20 mouse cellular contexts compared by ENCODE assay signal in genomic region chr11:53475620-53476019, GRCm38 (mm10). TPM values are rescaled to one million over a fixed set of nuclear protein-coding genes. Genes with fewer than 3 reads are reported as not detected.
DNase-seq lines count a peak whose midpoint lies in the region; ATAC-seq and TF ChIP-seq lines count a peak whose summit lies in the region.
"Had no signal": no experiment of that assay in that cellular context is flagged by ENCODE, and none has a peak within 500 bp of the region (broad histone marks: within the 10 kb centered on the region; RNA-seq: fewer than 3 reads in every experiment).

No protein-coding gene starts in this region.

- H3K36me3 ChIP-seq in forebrain, embryonic 15.5 days, result no peaks in the 10 kb centered on the region
- no peaks in the 10 kb centered on the region for H3K36me3 ChIP-seq in hindbrain, postnatal 0 days (ENCODE audit: insufficient read depth, low read length)
- H3K36me3 ChIP-seq in neural tube, embryonic 14.5 days (ENCODE audit: control insufficient read depth, insufficient read depth, low read length), result no peaks in the 10 kb centered on the region
- no peaks in the 10 kb centered on the region for H3K36me3 ChIP-seq in heart, embryonic 11.5 days (ENCODE audit: control insufficient read depth, insufficient read depth, low read length)
- H3K36me3 ChIP-seq: stomach, embryonic 15.5 days had no signal

- DNase-seq in frontal cortex, postnatal 25 days (ENCODE audit: low spot score in 2 of 2), result no peak
- DNase-seq in hindbrain, postnatal 0 days (ENCODE audit: low spot score), result peak; percentile 25
- DNase-seq in kidney, postnatal 14 days, result no peak
- no peak for DNase-seq in layer of hippocampus, postnatal 14 days (ENCODE audit: low spot score in 2 of 2)
- DNase-seq: adrenal gland, adult 2 months; heart, postnatal 14 days; kidney, adult 11 months; liver; lung, embryonic 14.5 days; thymus, postnatal 25 days had no signal

- peaks cover 42% of the 10 kb centered on the region for H3K4me1 ChIP-seq in forebrain, embryonic 15.5 days
- peaks cover 3% of the 10 kb centered on the region for H3K4me1 ChIP-seq in hindbrain, postnatal 0 days (ENCODE audit: insufficient read depth, low read length)
- peaks cover 26% of the 10 kb centered on the region for H3K4me1 ChIP-seq in neural tube, embryonic 14.5 days (ENCODE audit: control insufficient read depth, insufficient read depth, low read length)
- H3K4me1 ChIP-seq in heart, embryonic 11.5 days (ENCODE audit: control insufficient read depth, insufficient read depth, low read length), result peaks cover 15% of the 10 kb centered on the region

- H3K4me2 ChIP-seq in forebrain, embryonic 15.5 days (replicated peaks), result peak overlapping the region; percentile 40
- peak overlapping the region; percentile 21 for H3K4me2 ChIP-seq in hindbrain, postnatal 0 days (ENCODE audit: low read depth, low read length)
- peak overlapping the region; percentile 36; the same call in 1 of the 2 replicates for H3K4me2 ChIP-seq in neural tube, embryonic 14.5 days (ENCODE audit: low read depth, low read length)
- H3K4me2 ChIP-seq in heart, embryonic 11.5 days, result no peak overlapping the region
- H3K4me2 ChIP-seq: lung, embryonic 14.5 days; stomach, embryonic 15.5 days had no signal

- no peaks in the 10 kb centered on the region for H3K9me3 ChIP-seq in forebrain, embryonic 15.5 days
- H3K9me3 ChIP-seq in hindbrain, postnatal 0 days (ENCODE audit: low read length), result no peaks in the 10 kb centered on the region
- no peaks in the 10 kb centered on the region for H3K9me3 ChIP-seq in neural tube, embryonic 14.5 days (ENCODE audit: control insufficient read depth, low read length)
- no peaks in the 10 kb centered on the region for H3K9me3 ChIP-seq in heart, embryonic 11.5 days (replicated peaks; ENCODE audit: control insufficient read depth, low read length)
- H3K9me3 ChIP-seq: stomach, embryonic 15.5 days had no signal

- peak overlapping the region; percentile 25; the same call in 1 of the 2 replicates for H3K9ac ChIP-seq in forebrain, embryonic 15.5 days (replicated peaks)
- H3K9ac ChIP-seq in hindbrain, postnatal 0 days (replicated peaks; ENCODE audit: low read length), result no peak overlapping the region
- H3K9ac ChIP-seq in neural tube, embryonic 14.5 days (replicated peaks; ENCODE audit: low read depth, low read length), result no peak overlapping the region
- no peak overlapping the region for H3K9ac ChIP-seq in heart, embryonic 11.5 days (ENCODE audit: low read depth, low read length)
- H3K9ac ChIP-seq: lung, embryonic 14.5 days; stomach, embryonic 15.5 days had no signal

- WGBS in forebrain, embryonic 15.5 days, result 15% methylated on average over 8 of the region's 8 CpGs
- 12% methylated on average over 8 of the region's 8 CpGs for WGBS in hindbrain, postnatal 0 days
- 11% methylated on average over 8 of the region's 8 CpGs for WGBS in neural tube, embryonic 14.5 days
- WGBS in heart, embryonic 11.5 days (ENCODE audit: insufficient replicate concordance), result 35% methylated on average over 8 of the region's 8 CpGs

- H3K27ac ChIP-seq in forebrain, embryonic 15.5 days (replicated peaks), result peak overlapping the region; percentile 87
- no peak overlapping the region for H3K27ac ChIP-seq in hindbrain, postnatal 0 days
- H3K27ac ChIP-seq in neural tube, embryonic 14.5 days (ENCODE audit: low read depth, low read length), result no peak overlapping the region
- H3K27ac ChIP-seq in heart, embryonic 11.5 days (ENCODE audit: low read depth, low read length), result no peak overlapping the region
- H3K27ac ChIP-seq: stomach, embryonic 15.5 days had no signal

- peak; percentile 13; the same call in 1 of the 2 replicates for ATAC-seq in frontal cortex, adult (ENCODE audit: low TSS enrichment)
- 0 out of 2 replicates have a peak, but pooled peaks have one; percentile 24 for ATAC-seq in forebrain, embryonic 15.5 days (replicated peaks)
- no peak for ATAC-seq in hindbrain, postnatal 0 days
- no peak for ATAC-seq in neural tube, embryonic 14.5 days (ENCODE audit: low read depth)
- no peak for ATAC-seq in heart, embryonic 11.5 days (replicated peaks; ENCODE audit: insufficient number of reproducible peaks, low FRiP score, low TSS enrichment)

- H3K27me3 ChIP-seq in forebrain, embryonic 15.5 days, result peaks cover 42% of the 10 kb centered on the region
- peaks cover 21% of the 10 kb centered on the region for H3K27me3 ChIP-seq in hindbrain, postnatal 0 days (ENCODE audit: insufficient read depth, low read length)
- H3K27me3 ChIP-seq in neural tube, embryonic 14.5 days (ENCODE audit: control insufficient read depth, insufficient read depth, low read length), result peaks cover 27% of the 10 kb centered on the region
- H3K27me3 ChIP-seq in heart, embryonic 11.5 days (ENCODE audit: control insufficient read depth, insufficient read depth, low read length), result peaks cover 68% of the 10 kb centered on the region

- peak overlapping the region; percentile 19 for H3K4me3 ChIP-seq in forebrain, embryonic 15.5 days
- no peak overlapping the region for H3K4me3 ChIP-seq in hindbrain, postnatal 0 days (ENCODE audit: low read length)
- H3K4me3 ChIP-seq in neural tube, embryonic 14.5 days (ENCODE audit: low read depth, low read length), result no peak overlapping the region
- H3K4me3 ChIP-seq in heart, embryonic 11.5 days (ENCODE audit: low read depth, low read length), result no peak overlapping the region
- H3K4me3 ChIP-seq: stomach, embryonic 15.5 days had no signal

- TF ChIP-seq CTCF in hindbrain, postnatal 0 days (IDR thresholded peaks at IDR 0.05; ENCODE audit: low read depth), result no peak

RNA-seq across cellular contexts. Expression of gene Gm9945, which starts 4.3 kb away (rescaled TPM):
- polyA plus RNA-seq in forebrain, embryonic 15.5 days (2015; fragmentation: Nextera tagmentation; extraction: Ambion mirVana), result 0.50 TPM in 1 of 2 replicates, not detected in the other
- not detected in 2 replicates for total RNA-seq in hindbrain, postnatal 0 days (2014; rRNA removed)
- polyA plus RNA-seq in hindbrain, postnatal 0 days (2015; fragmentation: Nextera tagmentation; extraction: Ambion mirVana), result 0.39 and 0.53 TPM in 2 replicates
- 0.23 TPM in 1 of 2 replicates, not detected in the other for polyA plus RNA-seq in neural tube, embryonic 14.5 days (2014; fragmentation: Nextera tagmentation; extraction: Ambion mirVana)
- 0.29 TPM in 1 of 2 replicates, not detected in the other for polyA plus RNA-seq in heart, embryonic 11.5 days (2014; fragmentation: Nextera tagmentation; extraction: Ambion mirVana)
- 1 to 10 TPM; 2.4 to 2.5 TPM for total RNA-seq in layer of hippocampus, postnatal 14 days (2021)
- total RNA-seq: adrenal gland, adult 2 months; common myeloid progenitor, adult 5-6 weeks; gastrocnemius, adult 18-20 months; heart, adult 8-10 months; heart, postnatal 14 days; megakaryocyte, adult 5-6 weeks had no signal
- polyA plus RNA-seq: adrenal gland, adult 2 months; lung, embryonic 14.5 days; stomach, embryonic 15.5 days had no signal

RNA-seq across cellular contexts. Expression of gene Sowaha, which starts 4.5 kb away (rescaled TPM):
- 1.8 and 1.9 TPM in 2 replicates for polyA plus RNA-seq in forebrain, embryonic 15.5 days (2015; fragmentation: Nextera tagmentation; extraction: Ambion mirVana)
- total RNA-seq in hindbrain, postnatal 0 days (2014; rRNA removed), result 8.7 and 10.6 TPM in 2 replicates
- polyA plus RNA-seq in hindbrain, postnatal 0 days (2015; fragmentation: Nextera tagmentation; extraction: Ambion mirVana), result 4.1 and 4.2 TPM in 2 replicates
- polyA plus RNA-seq in neural tube, embryonic 14.5 days (2014; fragmentation: Nextera tagmentation; extraction: Ambion mirVana), result 0.66 and 1.1 TPM in 2 replicates
- 0.41 and 0.73 TPM in 2 replicates for polyA plus RNA-seq in heart, embryonic 11.5 days (2014; fragmentation: Nextera tagmentation; extraction: Ambion mirVana)
- 100 to 1,000 TPM; 106 to 108 TPM for total RNA-seq in layer of hippocampus, postnatal 14 days (2021)
- total RNA-seq: megakaryocyte, adult 5-6 weeks had no signal

RNA-seq across cellular contexts. Expression of gene Gm9837, which starts 5.3 kb away (rescaled TPM):
- not detected in 2 replicates for polyA plus RNA-seq in forebrain, embryonic 15.5 days (2015; fragmentation: Nextera tagmentation; extraction: Ambion mirVana)
- total RNA-seq in hindbrain, postnatal 0 days (2014; rRNA removed), result not detected in 2 replicates
- polyA plus RNA-seq in hindbrain, postnatal 0 days (2015; fragmentation: Nextera tagmentation; extraction: Ambion mirVana), result not detected in 2 replicates
- polyA plus RNA-seq in neural tube, embryonic 14.5 days (2014; fragmentation: Nextera tagmentation; extraction: Ambion mirVana), result not detected in 2 replicates
- not detected in 2 replicates for polyA plus RNA-seq in heart, embryonic 11.5 days (2014; fragmentation: Nextera tagmentation; extraction: Ambion mirVana)
- not detected for total RNA-seq in layer of hippocampus, postnatal 14 days (2021)
- total RNA-seq: adrenal gland, adult 2 months; common myeloid progenitor, adult 5-6 weeks; gastrocnemius, adult 18-20 months; heart, adult 8-10 months; heart, postnatal 14 days; left cerebral cortex, postnatal 10 days; megakaryocyte, adult 5-6 weeks had no signal
- polyA plus RNA-seq: adrenal gland, adult 2 months; lung, embryonic 14.5 days; stomach, embryonic 15.5 days had no signal

RNA-seq across cellular contexts. Expression of gene Shroom1, which starts 18.6 kb away (rescaled TPM):
- polyA plus RNA-seq in forebrain, embryonic 15.5 days (2015; fragmentation: Nextera tagmentation; extraction: Ambion mirVana), result 1.6 and 2.3 TPM in 2 replicates
- total RNA-seq in hindbrain, postnatal 0 days (2014; rRNA removed), result 6.2 and 7.1 TPM in 2 replicates
- 2.4 and 2.9 TPM in 2 replicates for polyA plus RNA-seq in hindbrain, postnatal 0 days (2015; fragmentation: Nextera tagmentation; extraction: Ambion mirVana)
- 1.8 and 2.9 TPM in 2 replicates for polyA plus RNA-seq in neural tube, embryonic 14.5 days (2014; fragmentation: Nextera tagmentation; extraction: Ambion mirVana)
- 3.3 and 3.7 TPM in 2 replicates for polyA plus RNA-seq in heart, embryonic 11.5 days (2014; fragmentation: Nextera tagmentation; extraction: Ambion mirVana)
- 1 to 10 TPM; 4.0 to 4.5 TPM for total RNA-seq in layer of hippocampus, postnatal 14 days (2021)
- total RNA-seq: common myeloid progenitor, adult 5-6 weeks had no signal

RNA-seq across cellular contexts. Expression of gene Gm10447, which starts 18.7 kb away (rescaled TPM):
- polyA plus RNA-seq in forebrain, embryonic 15.5 days (2015; fragmentation: Nextera tagmentation; extraction: Ambion mirVana), result 0.08 TPM in 1 of 2 replicates, not detected in the other
- not detected in 2 replicates for total RNA-seq in hindbrain, postnatal 0 days (2014; rRNA removed)
- 0.10 TPM in 1 of 2 replicates, not detected in the other for polyA plus RNA-seq in hindbrain, postnatal 0 days (2015; fragmentation: Nextera tagmentation; extraction: Ambion mirVana)
- polyA plus RNA-seq in neural tube, embryonic 14.5 days (2014; fragmentation: Nextera tagmentation; extraction: Ambion mirVana), result 0.14 TPM in 1 of 2 replicates, not detected in the other
- polyA plus RNA-seq in heart, embryonic 11.5 days (2014; fragmentation: Nextera tagmentation; extraction: Ambion mirVana), result 0.13 TPM in 1 of 2 replicates, not detected in the other
- total RNA-seq in layer of hippocampus, postnatal 14 days (2021), result under 1 TPM in 1 of 2 experiments, not detected in 1; 0.26 TPM
- total RNA-seq: adrenal gland, adult 2 months; common myeloid progenitor, adult 5-6 weeks; gastrocnemius, adult 18-20 months; heart, adult 8-10 months; heart, postnatal 14 days; left cerebral cortex, postnatal 10 days had no signal
- polyA plus RNA-seq: adrenal gland, adult 2 months; lung, embryonic 14.5 days had no signal

Comparison
In these comparisons a context has a peak if more than half of its experiments do, and no peak if none do; other contexts are left out.
1. ATAC-seq: peak in frontal cortex, adult (single experiment) and forebrain, embryonic 15.5 days (single experiment); none in hindbrain, postnatal 0 days (single experiment), neural tube, embryonic 14.5 days (single experiment) and heart, embryonic 11.5 days (single experiment).